Mouse (Mus musculus) skeletal muscle tissue, adult 2 months (tissue): ENCODE results near the gene Srp9.
"Not testable (repeated sequence)": the region's sequence is repeated elsewhere in the genome, so short reads cannot be mapped to it uniquely, and the experiment has no call there.

ENCODE experiments used
- DNase-seq: peaks from one replicate; pipeline ENCODE4 v3.0.0-alpha.2; 2012; ENCODE audit warnings: low read depth, low spot score

Gene Srp9

DNA sequence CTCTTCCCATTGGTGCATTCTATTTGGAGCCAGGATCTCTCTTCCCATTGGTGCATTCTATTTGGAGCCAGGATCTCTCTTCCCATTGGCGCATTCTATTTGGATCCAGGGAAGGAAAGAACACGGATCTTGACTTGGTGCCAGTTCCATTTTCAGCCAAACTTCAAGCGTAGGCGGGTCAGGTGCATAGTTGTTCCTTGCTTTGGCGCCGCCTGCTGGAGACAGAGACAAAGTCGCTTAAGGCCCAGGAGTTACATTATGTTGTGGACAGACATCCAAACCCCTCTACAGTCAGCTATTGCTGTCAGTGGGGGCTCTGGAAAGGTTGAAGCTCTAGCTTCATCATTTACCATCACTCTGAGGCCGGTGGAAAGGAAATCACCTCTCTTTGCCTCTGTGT lies 18.8 kb downstream of the Srp9 start:
- no peak for DNase-seq

GRCm38 (mm10) chr1:182145546-182145945 lies 21.0 kb downstream of the Srp9 start:
- no peak for DNase-seq

- no peak for DNase-seq
Observed at GRCm38 (mm10) chr1:182148864-182149514, 24.5 kb downstream of the Srp9 start.

DNA sequence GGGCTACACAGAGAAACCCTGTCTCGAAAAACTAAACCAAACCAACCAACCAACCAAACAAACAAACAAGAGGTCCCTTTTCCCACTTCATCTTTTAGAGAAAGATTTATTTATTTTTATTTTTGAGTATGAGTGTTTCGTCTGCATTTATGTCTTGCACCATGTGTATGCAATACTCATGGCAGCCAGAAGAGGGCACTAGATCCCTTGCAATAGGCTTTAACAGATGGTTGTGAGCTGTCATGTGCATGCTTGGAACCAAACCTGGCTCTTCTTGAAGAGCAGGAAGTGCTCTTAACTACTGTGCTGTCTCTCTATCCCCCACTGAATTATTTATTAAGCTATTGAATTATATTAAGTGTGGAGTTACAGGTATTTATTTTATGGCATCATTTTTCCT lies 25.4 kb downstream of the Srp9 start:
- no peak for DNase-seq

- DNase-seq: no peak
Observed at GRCm38 (mm10) chr1:182157734-182158133, 33.2 kb downstream of the Srp9 start.

DNA sequence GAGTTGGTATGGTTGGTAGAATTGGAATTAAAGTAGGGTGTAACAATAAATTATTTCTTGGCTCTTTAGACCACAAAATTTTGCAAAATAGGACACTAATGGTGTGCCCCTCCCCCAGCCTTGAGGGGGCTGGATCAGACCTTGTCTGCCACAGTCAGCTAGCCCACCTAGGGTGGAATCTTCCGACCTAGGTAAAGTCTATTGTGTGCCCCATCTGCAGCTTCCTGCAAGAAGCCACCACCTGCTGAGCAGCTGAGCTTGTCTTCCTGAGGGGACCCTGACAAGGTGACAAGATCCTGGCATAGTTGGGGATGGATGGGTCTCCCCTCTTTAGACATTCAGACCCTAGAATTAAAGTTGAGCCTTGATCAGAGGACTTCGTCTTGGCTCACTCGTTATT lies 35.0 kb downstream of the Srp9 start:
- DNase-seq: no peak

GRCm38 (mm10) chr1:182162951-182163350 lies 38.4 kb downstream of the Srp9 start:
- no peak for DNase-seq

GRCm38 (mm10) chr1:182164386-182164785 lies 39.8 kb downstream of the Srp9 start, which contains the start of gene Vmn1r1:
Vmn1r1 (minus strand) TSS chr1:182164486.
- no peak for DNase-seq

DNA sequence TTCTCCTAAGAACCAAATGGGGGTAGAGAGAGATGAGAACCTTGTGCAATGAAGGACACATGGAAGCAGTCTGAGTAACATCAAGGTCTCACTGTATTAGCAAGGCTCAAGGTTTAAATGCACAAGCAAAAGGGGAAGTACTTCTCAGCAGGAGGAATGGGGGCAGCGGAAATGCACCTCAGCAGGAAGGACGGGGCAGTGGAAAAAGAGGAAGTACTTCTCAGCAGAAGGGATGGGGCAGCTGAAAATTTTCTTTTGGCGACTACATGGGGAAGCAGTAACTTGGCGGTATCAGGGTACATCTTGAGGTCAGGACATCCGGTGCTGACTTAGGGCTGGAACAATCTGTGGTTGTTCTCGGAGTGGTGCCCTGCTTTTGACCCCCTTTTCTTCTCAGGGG lies 45.7 kb downstream of the Srp9 start:
- DNase-seq: not testable (repeated sequence)

DNA sequence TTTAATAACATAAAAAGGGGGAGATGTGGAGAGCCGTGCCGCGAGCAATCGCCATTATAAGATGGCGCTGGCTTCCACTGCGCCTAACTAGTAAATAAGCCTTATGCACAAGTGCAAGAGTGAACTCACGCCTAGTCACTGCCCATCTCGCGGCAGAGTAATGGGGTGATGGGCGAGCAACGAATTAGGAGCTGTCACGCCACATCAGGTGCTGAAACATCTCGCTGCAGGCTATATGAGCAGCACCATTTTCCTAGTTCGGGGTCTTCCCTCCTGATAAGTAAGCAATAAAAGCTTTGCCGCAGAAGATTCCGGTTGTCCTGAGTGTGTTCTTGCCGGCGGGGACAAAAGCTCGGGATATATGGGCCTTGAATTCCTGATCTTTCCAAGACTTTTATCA lies 52.4 kb downstream of the Srp9 start:
- not testable (repeated sequence) for DNase-seq

DNA sequence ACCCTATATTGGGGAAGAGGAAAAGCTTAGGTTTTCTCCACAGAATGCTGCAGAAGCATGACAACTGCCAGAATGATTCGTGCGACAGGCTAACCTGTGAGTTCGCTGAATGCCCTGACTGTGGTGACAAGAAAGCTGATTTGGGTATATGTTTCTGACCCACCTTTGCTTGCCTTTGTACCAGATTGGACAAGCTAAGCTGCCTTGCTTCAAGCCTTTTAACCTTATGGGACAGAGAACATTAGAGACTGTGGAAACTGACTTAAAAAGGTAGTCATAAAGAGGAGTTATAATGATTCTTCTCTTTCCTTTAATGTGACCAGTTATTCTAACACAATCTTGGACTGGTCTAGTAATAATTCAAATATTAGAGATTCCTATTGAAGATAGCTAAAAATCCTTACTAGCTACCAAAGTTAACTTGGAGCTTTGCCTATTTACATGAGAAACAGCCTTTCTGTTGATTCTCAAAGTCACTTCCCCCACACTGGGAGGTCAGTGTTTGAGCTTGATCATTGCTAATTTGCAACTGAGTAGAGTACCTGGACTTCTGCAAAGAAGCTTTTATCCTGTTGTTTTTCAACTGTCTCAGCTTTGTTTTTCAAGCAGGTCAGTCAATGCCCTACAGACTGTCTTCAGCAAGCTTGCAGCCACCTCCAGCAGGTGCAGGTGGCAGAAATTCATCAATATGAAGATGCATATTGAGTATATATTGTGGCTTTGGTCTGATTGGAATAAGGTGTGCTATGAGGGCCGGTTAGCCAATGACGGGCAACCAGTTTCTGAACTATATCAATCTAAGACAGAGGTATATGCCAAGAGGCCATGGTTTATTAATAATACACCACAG lies 57.1 kb downstream of the Srp9 start:
- DNase-seq: no peak
